Mouse (Mus musculus) inflammation-experienced regulatory T-cells (primary cell): ENCODE results near the gene Dapl1. TPM values are rescaled to one million over a fixed set of nuclear protein-coding genes. Genes with fewer than 3 reads are reported as not detected.

Source experiments
- polyA plus RNA-seq, 2 experiments: library from polyadenylated mRNA; unstranded; fragments of 100-300 nt; shearing (Covaris generic); gene quantifications; one replicate each; pipeline ENCODE4 v1.2.1; 2017

Gene Dapl1
- 100 to 1,000 TPM in 1 of 2 experiments, 10 to 100 TPM in 1; 19.3 to 118 TPM for polyA plus RNA-seq

DNA sequence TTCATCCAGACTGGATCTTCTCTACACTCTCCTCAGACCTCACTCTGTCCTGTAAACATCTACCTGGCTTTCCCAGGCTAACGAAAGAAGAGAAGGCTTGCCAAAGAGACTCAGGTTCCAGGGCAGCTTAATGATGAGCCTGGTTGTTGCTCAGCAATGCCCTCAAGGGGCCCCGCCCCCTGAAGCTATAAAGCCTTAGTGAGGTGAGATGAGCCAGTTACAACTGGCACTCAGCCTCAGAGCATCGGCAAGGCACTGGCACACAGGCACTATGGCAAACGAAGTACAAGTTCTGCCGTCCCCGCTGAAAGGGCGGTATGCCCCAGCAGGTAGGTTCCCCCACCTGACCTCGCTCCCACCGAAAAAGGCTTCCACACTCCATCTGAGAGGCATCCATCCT is at the start of gene Dapl1:
TSS of gene Dapl1 (plus strand) at position 216 of the 400 bp plus-strand sequence.

Other genes with a start within 250 kb of the Dapl1 start
- gene Tanc1, start 127.4 kb downstream of the Dapl1 start, polyA plus RNA-seq = 10 to 100 TPM; 13.1 to 14.7 TPM